Mouse (Mus musculus) spleen, adult 18-20 months (tissue): ENCODE measurements around the gene Amn.

Experiments used
- DNase-seq, 2 experiments: peaks; one replicate each; pipeline ENCODE4 v3.0.0; 2022; ENCODE audit warnings: mixed read lengths in 2 of 2

The Amn gene

DNA sequence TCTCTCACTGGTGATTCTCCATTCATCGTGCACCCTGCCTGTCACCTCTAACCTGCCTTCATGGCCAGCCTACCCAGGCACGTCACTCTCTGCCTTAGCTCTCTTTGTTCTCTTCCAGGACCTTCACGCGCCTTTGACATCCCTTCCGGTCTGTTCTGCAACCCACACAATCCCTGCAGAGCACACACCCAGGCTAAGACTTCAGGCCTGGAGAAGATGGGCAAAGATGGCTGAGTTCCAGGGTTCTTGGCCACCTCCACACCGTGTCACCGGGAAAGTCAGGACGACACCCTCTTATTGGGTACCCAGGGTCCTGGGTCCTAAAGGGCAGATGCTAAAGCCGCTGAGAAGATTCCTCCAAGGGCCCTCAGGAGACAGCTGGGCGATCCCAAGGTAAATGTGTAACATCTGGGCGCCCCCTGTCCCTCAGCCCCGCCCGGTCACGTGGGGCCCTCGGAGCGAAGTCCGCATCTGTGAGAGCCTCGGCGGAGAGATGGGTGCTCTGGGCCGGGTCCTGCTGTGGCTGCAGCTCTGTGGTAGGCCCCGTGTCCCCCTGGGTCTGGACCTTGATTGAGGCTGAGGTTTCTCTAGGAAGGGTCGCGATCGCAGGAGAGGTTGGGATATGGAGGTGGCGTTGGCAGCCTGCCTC lies at the start of gene Amn:
Gene Amn (plus strand): TSS at position 467 of the 649 bp plus-strand sequence.
- no peak for DNase-seq

DNA sequence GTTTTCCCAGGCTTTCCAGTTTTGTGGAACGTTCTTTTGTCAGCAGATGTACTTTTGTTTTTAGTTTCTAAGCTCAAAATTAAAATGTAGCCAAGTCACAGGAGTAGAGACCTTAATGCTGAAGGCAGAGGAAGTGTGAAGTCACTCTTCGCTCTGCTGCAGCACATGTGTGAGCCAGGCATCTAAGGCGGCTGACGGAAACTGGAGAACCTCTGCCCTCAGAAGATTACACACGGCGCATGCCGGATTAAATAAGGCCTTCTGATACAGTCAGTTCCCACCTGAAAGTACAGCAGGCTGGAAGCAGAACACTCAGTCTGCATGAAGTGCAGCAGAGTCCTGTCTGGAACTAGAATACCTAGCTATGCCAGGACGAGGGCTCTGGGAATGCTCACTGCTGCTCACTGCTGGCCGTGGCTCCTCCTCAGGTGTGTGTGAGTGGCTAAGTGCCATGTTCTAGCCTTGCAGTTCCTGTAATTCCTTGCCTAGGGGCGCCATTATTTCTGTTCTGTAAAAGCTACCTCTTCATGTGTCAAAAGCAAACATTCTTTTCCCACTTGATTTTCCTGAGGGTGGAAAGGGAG lies 45.6 kb upstream of the Amn start:
- no peak for DNase-seq

DNA sequence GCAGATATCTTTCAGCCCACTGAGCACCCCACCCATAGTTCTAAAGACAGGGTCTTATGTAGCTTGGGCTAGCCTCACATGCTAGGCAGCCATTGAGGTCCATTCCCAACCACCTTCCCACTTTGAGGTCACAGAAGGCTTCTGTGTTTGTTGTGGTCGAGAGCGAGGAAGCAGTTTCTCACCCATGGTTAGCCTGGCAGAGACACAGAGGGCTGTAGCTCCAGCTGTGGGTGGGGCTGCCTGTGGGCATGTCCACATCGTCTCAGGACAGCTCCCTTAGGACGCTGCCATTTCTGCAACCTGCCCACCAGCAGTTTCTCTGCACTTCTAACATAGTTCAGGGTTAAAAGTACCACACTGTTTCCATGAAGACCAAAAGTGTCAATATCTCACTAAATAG lies 43.5 kb upstream of the Amn start:
- DNase-seq = no peak

- no peak for DNase-seq
Observed at GRCm38 (mm10) chr12:111228488-111228887, 42.4 kb upstream of the Amn start.

DNA sequence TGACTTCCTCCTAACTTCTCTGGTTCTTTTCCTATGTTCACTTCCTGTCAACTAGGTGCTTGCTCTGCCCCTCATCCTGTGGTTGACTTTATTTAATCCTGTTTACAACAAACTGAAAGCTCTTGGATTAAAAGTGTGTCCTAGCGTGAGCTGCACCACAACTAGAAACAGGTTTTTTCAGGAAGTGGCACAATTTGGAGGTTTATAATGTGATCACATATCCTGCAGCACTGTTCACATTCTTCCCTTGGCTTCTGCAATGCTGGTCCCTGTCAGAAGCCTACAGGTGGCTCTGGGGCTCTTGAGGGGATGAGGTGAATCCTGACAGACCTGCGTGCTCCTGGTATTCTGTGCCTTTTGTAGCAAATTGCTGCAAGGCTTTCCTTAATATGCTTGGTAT lies 40.1 kb upstream of the Amn start:
- no peak for DNase-seq

- DNase-seq = no peak
Observed at GRCm38 (mm10) chr12:111233798-111234197, 37.1 kb upstream of the Amn start.

- no peak for DNase-seq
Observed at GRCm38 (mm10) chr12:111234383-111234782, 36.5 kb upstream of the Amn start.

DNA sequence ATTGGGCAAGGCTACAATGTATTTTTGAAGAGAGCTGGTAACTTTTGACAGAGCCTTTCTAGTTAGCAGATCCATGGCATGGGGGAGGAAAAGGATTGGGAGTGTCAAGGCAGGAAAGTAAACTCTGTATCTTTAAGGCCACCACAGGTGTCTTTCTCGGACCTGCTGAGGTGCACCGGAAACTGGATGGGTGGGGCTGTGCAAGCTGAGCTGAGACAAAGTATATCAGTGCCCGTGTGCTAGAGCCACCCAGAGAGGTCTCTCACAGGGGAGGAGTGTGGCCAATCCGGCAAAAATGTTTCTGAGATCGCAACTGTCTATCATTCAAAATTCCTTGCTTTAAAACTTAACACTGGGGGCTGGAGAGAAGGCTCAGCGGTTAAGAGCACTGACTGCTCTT lies 35.3 kb upstream of the Amn start:
- DNase-seq = no peak

- DNase-seq = no peak
Observed at GRCm38 (mm10) chr12:111237611-111238188, 33.2 kb upstream of the Amn start.

DNA sequence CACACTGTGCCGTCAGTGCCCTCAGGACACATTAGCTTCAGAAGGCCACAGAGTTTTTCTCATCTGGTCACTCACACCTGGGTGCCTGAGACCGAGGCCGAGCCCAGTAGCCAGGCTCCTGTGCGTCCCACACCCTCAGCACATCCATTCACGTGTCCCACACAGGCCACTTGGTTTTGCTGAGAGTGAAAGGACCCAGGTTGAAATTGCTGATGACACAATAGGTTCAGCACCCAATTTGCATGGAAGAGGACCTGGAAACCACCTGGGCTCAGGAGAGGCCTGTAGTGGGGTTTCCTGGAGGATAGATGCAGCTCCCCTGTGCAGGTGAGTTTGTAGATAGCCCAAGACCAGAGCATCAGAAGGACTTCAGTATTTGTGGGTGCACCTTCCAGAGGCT lies 32.5 kb upstream of the Amn start:
- no peak for DNase-seq

- DNase-seq = no peak
Observed at GRCm38 (mm10) chr12:111238778-111239177, 32.1 kb upstream of the Amn start.

- DNase-seq = no peak
Observed at GRCm38 (mm10) chr12:111239930-111240329, 31.0 kb upstream of the Amn start.

DNA sequence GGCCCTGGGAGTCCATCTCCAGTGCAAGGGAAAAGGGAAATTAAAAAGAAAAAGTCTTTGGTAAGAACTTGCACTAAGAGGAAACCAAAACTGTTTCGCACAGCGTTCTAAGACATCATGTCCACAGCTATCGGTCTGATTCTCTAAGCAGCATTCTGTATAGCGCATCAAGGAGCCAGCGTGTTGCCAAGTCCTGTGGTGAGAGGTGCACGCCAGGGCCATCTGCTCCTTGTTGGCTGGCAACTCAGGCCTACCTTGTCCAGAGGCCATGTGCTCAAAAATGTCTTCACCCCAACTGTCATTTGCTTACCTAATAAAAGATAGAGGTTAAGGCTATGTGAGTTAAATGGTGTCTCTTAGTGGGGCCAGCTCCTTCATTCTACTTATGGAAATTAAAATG lies 29.0 kb upstream of the Amn start:
- no peak for DNase-seq

- no peak for DNase-seq
Observed at GRCm38 (mm10) chr12:111242346-111242745, 28.5 kb upstream of the Amn start.

DNA sequence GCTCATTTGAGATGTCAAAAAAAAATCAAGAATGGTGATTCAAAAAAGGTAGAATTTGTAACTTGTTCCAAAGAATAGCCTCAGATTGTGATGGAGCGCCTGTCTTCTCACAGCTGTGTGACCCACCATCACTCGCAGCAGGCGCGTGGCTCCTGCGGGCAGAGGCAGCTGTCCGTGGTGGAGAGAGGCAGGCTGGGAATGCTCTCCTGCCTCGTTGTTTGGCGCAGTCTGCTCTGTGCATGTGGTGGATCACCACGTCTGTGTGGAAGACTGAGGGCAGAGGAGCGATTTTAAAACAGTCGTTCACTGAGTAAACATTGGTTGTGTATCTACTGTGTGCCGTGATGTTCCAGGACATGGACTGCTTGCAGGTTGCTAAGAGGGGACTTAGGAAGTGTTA lies 27.2 kb upstream of the Amn start:
- DNase-seq = no peak

DNA sequence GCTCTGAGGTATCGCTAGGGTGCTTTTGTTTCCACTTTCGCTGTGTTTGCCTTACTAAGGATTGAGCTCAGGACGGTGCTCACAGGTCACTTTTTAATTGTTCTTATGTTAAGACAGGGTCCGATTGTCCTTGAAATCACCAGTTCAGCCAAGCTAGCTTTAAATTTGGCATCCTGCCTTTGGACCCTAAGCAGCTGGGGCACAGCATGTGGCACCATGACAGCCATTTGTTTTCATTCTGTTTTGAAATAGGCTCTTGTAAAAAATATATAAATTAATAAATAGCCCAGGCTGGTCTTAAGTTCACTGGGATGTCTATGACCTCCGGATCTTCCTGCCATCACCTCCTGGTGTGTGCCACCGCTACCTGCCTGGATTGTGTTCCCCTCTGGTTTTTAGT lies 25.8 kb upstream of the Amn start:
- no peak for DNase-seq

DNA sequence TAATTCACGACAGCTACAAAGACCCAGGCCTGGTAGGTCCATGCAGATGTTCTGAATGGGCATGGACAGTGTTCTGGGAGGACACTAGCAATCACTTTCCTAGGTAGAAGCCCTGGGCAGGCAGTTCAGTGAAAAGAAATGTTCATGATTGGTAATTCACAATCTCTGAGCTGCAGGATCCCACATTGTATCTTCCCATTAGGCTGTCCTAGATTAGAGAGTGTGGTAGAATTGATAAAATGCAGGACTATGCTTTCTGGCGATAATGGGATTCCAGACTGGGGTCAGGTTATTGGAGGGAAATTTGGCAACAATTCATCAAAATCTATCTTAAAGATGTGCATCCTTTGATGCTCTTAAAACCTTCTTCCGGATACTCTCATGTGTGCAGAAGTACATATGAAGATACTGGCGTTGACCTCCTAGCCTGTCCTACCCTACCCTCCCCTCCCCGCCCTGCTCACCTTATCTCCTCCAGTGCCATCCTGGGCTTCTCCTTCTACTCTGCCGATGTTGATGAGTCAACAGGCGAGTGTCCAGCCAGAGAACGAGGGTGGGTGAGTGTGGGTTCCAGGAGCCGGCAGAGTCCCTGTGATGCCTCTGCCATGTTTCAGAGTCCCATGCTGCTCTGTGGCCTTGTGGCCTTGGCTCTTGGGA lies 24.0 kb upstream of the Amn start:
- no peak for DNase-seq

DNA sequence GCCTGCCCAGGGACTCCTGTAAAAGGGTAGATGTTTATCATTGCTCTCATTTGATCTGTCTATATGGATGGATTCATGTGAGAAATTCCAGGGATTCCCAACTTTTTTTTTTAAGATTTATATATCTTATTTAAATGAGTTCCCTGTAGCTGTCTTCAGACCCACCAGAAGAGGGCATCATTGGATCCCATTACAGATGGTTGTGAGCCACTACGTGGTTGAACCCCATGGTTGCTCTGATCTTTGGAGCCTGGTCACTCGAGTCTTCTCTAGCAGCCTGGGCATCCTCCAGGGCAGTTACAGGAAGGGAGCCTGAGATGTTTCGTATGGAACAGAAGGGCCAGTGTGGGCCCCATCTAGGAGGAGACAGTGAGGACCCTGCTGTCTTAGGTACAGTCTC lies 21.8 kb upstream of the Amn start:
- DNase-seq = no peak

DNA sequence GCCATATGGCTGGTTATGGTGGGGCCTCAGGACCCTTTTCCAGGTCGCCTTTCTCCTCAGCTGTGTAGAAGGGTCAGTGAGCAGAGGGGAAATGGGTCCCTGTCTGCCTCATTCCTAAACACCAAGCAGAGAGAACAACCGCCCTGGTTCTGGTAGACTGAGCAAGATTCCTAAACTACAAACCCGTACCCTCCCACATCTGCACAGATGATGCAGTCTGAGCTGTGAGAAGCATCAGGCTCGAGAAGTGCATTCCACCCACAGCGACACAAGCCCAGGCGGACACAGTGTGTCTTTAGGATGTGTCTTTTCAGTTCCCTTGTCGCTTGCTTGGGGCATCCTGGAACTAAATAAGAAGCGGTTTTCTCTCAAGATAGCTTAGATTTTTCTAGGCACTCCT lies 20.8 kb upstream of the Amn start:
- DNase-seq = no peak

DNA sequence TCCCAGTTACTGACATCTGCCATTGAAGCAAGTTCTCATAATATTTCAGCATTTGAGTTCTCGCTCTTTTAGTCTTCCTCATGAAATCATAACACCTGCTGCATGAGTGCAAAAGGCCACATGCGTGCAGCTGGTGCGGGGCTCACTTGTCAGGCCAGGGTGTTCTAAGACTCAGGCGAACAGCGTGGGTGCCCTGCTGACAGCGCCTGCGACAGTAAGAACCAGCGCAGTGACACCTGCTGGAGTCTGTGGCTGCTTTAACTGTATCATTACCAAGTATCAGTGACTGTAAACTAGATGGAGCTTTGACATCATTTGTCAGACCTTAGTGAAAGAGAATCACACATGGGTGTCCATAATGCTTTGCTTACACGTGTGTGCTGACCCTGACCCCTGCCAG lies 19.7 kb upstream of the Amn start:
- no peak for DNase-seq

- no peak for DNase-seq
Observed at GRCm38 (mm10) chr12:111263650-111264049, 7.2 kb upstream of the Amn start.

- DNase-seq = no peak
Observed at GRCm38 (mm10) chr12:111265212-111265611, 5.7 kb upstream of the Amn start.

DNA sequence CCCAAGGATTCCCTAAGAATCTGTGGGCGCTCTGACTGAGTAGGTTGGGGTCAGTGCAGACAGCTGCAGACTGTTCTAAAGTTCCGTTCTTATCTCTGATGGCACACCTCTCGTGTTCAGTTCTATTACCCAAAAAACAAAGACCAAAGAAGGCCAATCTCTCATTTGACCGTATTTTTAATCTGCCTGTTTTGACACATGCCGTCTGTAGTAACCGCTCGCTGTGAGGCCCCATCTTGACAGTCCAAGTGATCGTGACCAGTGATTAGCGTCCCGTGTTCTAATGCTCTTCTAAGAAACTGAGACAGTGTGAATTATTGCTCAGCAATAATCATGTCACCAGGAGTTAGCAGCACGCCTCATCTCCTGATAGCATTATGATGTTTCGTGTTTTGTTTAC lies 4.3 kb upstream of the Amn start:
- no peak for DNase-seq

DNA sequence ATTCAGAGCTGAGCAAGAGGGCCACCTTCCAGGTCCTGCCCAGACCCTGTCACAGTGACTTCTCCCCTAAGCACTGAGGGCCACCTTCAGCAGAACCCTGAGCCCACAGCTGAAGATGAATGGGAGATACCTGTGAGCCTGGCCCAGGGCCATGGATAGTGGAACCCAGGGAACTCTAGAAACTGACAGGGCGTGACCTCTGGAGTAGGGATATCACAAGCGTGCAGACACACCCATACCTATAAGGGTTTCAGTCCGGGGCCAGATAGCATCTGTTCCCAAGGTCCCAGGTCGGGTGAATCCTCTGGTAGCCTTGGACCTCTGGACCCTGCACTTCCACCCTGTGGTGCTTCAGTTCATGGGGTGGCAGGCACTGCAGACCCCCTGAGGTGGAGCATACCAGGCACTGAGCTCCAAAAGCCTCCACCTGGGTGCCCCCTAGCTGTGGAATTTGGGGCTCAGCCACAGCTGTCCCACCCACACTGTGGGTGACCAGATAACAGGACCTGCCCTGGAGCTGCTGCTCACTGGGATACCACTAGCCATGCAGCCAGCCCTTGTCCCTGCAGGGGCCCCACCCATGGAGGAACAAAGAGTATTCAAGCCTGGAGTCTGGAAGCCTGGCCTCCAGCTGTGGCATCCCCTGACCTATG lies 3.1 kb upstream of the Amn start:
- DNase-seq = no peak
